Mouse (Mus musculus): Measurements from ENCODE around the gene F3.
"Not testable (repeated sequence)": the region's sequence is repeated elsewhere in the genome, so short reads cannot be mapped to it uniquely, and the experiment has no call there.

The F3 gene

DNA sequence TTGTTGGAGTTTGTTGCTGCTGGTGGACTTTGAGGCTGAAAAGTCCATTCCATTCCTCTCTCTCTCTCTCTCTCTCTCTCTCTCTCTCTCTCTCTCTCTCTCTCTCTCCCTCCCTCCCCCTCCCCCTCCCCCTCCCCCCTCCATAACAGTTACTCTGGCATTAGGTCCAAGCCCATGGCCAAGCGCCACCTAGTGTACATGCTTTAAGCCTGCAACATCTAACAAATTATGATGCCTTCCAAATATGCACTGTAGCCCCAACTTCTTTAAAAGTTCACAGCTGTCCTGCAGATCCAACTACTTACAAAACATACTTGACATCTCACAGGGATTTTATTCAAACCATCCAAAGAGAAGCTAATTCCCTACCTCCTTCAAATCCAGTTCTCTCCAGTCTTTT, 14.1 kb downstream of the F3 start:
- in situ Hi-C loops (cut with MboI; ENCODE audit: low sequenced_read_pairs): loop anchor here (5.0 to 25.0 kb wide), 2 partner anchors 190 to 425 kb away; no protein-coding TSS in a partner anchor

DNA sequence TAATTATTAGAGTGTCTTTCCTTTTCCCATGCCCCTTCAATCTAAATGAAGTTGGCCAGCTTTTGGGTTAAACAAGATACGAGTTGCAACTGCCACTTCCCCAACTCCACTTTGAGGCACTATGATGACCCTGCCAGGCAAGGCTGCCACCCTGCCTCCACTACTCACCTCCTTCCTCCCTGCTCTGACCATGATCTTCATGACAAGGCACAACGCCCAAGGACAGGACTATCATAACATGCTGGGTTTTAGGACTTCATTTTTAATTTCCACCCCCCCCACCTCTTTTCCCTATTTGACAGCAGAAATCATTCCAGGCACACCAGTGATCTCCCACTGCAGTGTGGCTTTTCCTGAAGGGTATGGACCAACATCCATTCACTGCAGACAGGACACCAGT, 14.6 kb downstream of the F3 start:
- in situ Hi-C loops (cut with MboI; ENCODE audit: low sequenced_read_pairs): loop anchor here (5.0 to 25.0 kb wide), 2 partner anchors 191 to 426 kb away; no protein-coding TSS in a partner anchor

DNA sequence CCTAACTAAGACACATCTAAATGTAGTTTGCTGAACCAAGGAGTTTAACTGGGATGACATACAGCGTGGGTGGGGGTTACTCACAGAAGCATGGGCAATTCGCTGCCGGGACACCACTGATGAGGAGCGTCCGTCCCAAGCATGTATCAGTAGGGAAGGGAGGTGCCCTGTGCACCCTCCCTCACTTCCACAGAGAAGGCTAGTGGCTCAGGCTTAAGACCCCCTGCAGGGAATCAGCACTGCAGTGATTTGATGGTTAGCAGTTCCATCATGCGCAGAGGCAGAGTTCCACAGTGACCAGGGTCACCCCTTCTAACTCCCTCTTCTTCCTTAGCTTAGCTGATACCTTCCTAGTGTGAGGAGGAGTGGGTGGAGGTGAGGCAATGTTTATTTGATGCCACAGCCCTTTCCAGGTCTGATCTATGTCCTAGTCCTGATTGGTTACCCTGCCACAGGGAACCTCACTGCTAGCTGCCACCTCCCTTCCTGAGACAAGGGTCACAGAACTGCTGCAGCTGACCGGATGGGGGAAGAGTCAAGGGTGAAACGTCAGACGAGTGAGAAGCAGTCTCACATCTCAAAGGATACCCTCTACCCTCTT, 15.5 kb downstream of the F3 start:
- in situ Hi-C loops (cut with MboI; ENCODE audit: low sequenced_read_pairs): loop anchor here (5.0 to 25.0 kb wide), 2 partner anchors 192 to 427 kb away; no protein-coding TSS in a partner anchor

DNA sequence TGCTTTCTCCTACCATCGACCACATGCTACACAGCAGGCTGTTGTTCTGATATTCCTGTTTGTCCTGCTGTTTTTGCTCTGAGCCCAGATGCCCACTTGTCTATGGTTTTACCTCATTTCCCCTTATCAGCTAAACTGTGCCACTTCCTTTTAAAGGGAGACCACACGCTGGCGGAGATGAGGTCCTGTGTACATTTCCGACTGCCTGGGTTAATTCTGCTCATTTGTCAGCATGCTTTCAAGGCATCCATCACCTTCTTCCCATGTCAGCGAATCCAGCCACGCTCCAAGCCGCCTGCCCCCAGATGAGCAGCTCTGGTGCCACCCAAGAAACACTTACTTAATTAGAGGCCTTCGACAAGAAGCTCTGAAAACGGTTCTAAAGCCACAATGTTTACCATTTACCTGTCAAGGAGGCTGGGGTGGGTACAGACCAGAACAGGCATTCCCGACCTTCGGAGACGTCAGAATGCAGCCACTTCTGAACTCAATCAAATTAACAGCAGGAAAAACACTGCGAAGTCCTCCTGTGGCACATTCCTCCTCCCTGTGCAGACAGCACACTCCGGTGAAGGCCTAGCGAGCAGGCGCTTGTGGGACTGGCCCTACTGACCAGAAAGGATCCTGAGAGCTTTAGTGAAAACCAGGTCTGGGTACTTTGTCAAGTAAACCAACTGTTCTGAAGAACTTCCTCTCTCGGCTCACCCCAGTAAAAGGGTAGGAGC, 16.3 kb downstream of the F3 start:
- in situ Hi-C loops (cut with MboI; ENCODE audit: low sequenced_read_pairs): loop anchor here (5.0 to 25.0 kb wide), 2 partner anchors 192 to 427 kb away; no protein-coding TSS in a partner anchor

DNA sequence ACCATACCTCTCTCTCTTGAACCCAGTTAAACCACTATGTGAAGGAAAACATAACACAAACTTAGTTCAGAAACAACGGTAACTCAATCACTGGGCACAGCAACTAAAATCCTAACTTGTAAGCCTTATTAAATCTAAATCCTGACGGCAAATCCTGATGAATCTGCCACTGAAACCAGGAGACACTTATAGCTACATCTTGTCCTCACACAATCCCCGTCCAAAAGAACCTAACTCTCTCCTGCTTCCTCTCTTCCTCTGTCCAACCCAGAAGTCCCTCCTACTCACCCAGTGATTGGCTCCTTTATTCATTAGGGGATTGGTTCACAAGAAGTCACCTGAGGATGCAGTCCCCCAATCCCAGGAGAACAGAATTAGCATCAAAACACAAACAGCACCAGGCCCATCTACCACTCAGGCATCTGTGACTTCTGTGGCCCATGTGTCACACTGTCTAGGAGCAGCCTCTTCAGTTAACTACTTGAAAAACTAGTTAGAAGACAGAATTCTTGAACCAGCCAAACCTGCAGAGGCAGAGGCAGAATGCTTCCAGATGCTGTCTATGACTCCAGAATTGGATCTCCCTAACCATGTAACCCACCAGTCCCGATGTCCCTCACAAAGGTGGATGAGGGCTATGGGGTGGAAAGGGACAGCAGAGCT, 18.0 kb downstream of the F3 start:
- in situ Hi-C loops (cut with MboI; ENCODE audit: low sequenced_read_pairs): loop anchor here (25.0 kb wide), 1 partner anchor 429 kb away; no protein-coding TSS in a partner anchor

DNA sequence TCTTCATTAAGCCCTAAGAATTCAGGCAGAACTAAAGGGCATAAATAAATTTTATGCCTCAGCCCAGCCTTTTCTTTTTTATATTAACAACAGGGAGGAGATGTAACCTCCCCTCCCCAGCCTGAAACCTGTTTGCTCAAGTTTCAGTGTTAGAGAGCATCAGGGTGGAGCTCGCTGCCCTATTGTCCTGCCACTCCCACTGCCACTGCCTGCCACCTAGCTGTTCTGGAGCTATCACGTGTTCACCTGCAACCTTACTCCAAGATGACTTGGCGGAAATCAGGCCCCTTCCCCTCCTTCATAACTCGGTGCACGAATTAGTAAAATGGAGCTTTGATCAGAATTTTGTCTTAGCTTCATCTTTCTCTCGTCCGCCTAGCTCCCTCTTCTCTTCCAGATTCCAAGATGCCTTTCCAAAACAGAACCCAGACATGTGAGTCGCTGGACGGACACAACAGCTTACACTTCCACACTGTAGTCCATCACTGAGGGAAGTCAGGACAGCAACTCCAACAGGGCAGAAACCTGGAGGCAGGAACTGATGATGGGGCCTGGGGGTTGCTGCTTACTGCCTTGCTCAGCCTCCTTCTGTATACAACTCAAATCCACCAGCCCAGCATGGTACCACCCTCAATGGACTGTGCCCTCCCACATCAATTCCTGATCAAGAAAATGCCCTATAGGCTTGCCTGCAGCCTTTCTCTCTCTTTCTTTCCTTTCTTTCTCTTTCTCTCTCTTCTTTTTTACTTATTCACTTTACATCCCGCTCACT, 31.2 kb downstream of the F3 start:
- in situ Hi-C loops (cut with MboI; ENCODE audit: low sequenced_read_pairs): not testable (repeated sequence)

DNA sequence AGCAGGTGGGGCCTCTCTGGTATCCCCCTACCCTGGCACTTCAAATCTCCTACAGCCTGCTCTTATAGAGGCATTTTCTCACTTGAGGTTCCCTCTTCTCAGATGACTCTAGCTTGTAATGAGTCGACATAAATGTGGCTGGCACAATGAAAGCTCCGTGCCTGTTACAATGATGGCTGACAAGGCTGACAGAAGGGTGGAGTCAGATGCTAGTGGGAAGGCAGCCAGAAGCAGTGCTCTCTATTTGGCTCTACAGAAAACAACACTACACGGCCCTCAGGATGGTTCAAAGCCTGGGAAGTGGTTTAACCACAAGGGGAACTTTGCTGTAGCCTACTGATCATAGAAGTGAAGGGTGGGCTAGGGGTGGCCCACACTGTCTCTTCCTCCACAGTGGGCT, 31.8 kb downstream of the F3 start:
- in situ Hi-C loops (cut with MboI; ENCODE audit: low sequenced_read_pairs): no loop called here

DNA sequence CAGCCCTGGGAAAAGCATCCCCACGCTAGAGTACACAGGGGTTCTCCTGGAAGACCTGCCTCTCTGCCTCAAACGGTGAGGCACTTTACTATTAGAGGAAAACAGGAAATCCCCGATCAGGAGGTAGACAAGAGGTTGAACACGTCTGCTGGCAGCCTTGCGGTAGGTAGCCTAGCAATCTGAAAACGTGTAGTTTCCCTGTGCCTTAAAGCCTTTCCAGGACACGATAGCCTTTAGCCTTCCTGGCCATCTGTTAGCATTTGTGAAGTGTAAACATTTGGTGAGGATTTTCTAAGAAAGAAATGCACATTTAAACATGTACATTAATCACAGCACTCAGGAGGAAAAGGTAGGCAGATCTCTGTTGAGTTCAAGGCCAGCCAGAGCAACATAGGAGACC, 35.0 kb downstream of the F3 start:
- in situ Hi-C loops (cut with MboI; ENCODE audit: low sequenced_read_pairs): no loop called here

DNA sequence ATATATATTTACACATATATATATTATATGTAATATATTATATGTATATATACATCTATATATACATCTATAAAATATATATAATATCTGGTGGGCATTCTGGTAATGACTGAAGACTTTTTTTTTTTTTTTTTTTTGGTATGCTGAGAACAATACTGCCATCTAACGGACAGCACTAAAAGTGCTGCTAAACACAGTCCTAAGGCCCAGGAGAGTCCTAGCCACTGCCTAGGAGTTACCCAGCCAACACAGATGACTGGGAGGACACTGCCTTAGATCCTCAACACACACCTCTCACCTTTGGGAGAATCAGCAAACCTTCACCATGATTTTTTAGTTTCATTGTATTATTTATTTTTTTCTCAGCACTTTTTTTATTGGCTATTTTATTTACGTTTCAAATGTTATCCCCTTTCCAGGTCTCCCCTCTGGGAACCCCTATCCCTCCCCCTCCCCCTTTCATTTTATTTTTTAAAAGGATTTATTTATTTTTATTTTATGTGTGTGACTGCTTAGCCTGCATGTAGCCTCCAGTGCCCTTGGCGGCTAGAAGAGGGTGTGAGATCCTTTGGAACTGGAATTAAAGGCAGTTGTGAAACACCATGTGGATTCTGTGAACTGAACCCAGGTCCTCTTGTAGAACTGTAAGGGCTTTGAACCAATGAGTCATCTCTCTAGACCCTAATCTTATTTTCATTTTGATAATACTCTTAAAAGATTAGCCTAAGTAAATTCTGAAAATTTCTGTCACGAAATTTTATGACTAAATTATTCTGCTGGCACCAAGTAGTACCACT, 38.9 kb downstream of the F3 start:
- in situ Hi-C loops (cut with MboI; ENCODE audit: low sequenced_read_pairs): no loop called here

DNA sequence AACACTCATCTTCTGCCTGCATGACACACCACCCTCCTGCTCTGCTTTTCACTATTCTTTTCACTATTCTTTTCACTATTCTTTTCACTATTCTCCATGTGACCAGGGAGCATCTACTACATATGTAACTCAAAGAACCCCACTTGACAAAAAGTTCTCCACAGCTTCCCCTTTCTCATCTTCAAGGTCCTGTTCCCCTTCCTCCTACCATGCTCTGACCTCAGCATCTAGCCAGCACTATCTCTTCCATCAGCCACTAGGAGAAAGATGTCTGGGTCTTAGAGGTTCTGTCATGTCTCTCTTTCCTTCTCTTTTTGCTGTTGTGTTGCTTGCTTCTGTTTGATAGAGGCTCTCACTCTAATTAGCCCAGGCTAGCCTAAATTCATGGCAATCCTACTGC, 42.7 kb downstream of the F3 start:
- in situ Hi-C loops (cut with MboI; ENCODE audit: low sequenced_read_pairs): no loop called here

DNA sequence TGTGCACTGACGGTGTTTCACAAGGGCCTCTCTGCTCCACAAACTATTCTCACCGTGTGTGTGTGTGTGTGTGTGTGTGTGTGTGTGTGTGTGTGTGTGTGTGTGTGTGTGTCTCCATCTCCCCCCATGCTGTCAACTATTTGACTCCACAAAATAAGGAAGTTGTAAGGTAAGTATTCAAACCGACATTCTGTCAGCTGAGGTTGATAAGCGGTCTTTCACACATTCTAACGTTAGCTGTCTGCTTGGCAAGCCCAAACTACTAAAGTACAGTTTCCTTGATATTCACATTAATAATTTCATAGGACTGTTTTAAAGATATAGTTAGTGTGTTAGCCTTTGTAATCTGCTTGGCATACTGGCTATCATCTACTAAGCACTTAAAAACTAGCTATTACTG, 43.5 kb downstream of the F3 start:
- in situ Hi-C loops (cut with MboI; ENCODE audit: low sequenced_read_pairs): no loop called here

DNA sequence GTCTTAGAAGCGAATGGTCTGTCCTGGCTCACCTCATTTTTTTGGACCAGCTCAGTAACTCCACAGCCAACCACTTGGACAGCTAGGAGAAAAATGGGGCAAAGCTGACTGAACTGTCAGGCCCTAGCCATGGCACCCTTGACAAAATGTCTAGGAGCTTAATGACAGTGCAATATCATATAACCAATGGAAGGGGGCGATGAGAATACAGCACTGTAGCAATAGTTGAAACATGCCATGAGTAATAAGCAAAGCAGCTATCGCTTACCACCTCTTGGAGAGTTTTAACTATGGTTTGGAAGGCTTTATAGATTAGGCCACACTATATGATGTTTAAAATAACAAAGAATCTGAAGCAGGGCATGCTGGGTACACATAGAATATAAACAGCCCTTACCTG, 45.4 kb downstream of the F3 start:
- in situ Hi-C loops (cut with MboI; ENCODE audit: low sequenced_read_pairs): no loop called here

DNA sequence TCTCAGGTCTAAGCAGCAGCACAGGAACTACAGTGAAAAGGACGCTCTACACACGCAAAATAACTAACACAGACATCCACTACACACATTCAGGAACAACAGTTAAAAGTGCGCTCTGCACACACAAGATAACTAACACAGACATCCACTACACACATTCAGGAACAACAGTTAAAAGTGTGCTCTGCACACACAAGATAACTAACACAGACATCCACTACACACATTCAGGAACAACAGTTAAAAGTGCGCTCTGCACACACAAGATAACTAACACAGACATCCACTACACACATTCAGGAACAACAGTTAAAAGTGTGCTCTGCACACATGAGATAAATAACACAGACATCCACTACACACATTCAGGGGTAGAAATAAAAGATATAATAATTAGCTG, 50.0 kb downstream of the F3 start:
- in situ Hi-C loops (cut with MboI; ENCODE audit: low sequenced_read_pairs): not testable (repeated sequence)

DNA sequence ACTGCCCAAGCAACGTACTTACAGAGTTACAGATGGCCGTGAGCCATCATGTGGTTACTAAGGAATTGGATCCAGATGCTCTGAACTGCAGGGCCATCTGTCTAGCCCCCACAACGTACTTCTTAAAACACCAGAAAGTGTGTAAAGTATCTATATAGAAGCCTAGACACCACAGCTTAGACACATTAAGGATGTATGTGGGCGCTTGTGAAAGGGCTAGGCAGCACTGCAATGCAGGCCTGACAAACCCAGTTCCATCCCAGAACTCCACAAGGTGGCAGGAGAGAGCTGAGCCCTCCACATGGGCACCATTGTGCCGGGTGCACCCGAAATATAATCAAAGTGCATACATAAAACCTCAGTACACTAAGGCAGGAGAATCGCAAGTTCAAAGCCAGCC, 54.6 kb downstream of the F3 start:
- in situ Hi-C loops (cut with MboI; ENCODE audit: low sequenced_read_pairs): no loop called here

DNA sequence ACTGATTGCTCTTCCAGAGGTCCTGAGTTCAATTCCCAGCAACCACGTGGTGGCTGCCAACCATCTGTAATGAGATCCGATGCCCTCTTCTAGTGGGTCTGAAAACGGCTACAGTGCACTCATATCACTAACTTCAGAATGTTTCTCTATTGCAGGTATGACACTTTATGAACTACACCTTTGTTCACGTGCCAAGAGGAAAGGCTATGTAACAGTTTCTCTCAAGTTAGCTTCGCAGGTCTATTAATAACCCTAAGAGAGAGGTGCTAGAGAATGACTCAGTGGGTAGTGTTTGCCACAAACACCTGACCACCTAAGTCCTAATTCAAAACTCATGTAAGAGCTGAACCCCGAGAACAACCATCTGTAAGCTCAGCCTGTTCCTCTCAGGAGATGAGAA, 59.7 kb downstream of the F3 start:
- in situ Hi-C loops (cut with MboI; ENCODE audit: low sequenced_read_pairs): no loop called here
